Mouse (Mus musculus) frontal cortex, postnatal 25 days (tissue): Measurements from ENCODE around the gene Rpsa.
A peak's percentile ranks its signal among the peaks of the same experiment; 100 is the strongest.

Source experiments
- DNase-seq, 2 experiments: peaks; one replicate each; pipeline ENCODE4 v3.0.0; 2022; ENCODE audit warnings: low spot score in 2 of 2

The Rpsa gene

GRCm38 (mm10) chr9:120113456-120113855 is 14.0 kb upstream of the Rpsa start:
- DNase-seq = no peak

GRCm38 (mm10) chr9:120114051-120114788 is 13.3 kb upstream of the Rpsa start:
- no peak for DNase-seq

- no peak for DNase-seq
Measured at GRCm38 (mm10) chr9:120114789-120115151, 12.7 kb upstream of the Rpsa start.

- no peak for DNase-seq
Measured at GRCm38 (mm10) chr9:120115580-120115979, 11.9 kb upstream of the Rpsa start.

- DNase-seq = no peak
Measured at GRCm38 (mm10) chr9:120116184-120116624, 11.3 kb upstream of the Rpsa start.

- no peak for DNase-seq
Measured at GRCm38 (mm10) chr9:120118212-120118611, 9.3 kb upstream of the Rpsa start.

- DNase-seq = no peak
Measured at GRCm38 (mm10) chr9:120120503-120120902, 7.0 kb upstream of the Rpsa start.

GRCm38 (mm10) chr9:120126868-120127267 is 621 bp upstream of the Rpsa start:
- DNase-seq = no peak

GRCm38 (mm10) chr9:120129276-120129675 is 1.8 kb downstream of the Rpsa start:
- no peak for DNase-seq

GRCm38 (mm10) chr9:120131784-120132288 is 4.3 kb downstream of the Rpsa start:
- no peak for DNase-seq

- DNase-seq = no peak
Measured at GRCm38 (mm10) chr9:120132980-120133754, 5.7 kb downstream of the Rpsa start.

GRCm38 (mm10) chr9:120133755-120134475 is 6.4 kb downstream of the Rpsa start:
- DNase-seq = no peak

- no peak for DNase-seq
Measured at GRCm38 (mm10) chr9:120134529-120135160, 7.2 kb downstream of the Rpsa start.

- no peak for DNase-seq
Measured at GRCm38 (mm10) chr9:120135454-120135853, 8.0 kb downstream of the Rpsa start.

- peak; percentile 64 to 82 for DNase-seq
Measured at GRCm38 (mm10) chr9:120140652-120141051, 13.2 kb downstream of the Rpsa start.

GRCm38 (mm10) chr9:120144474-120144873 is 17.0 kb downstream of the Rpsa start:
- DNase-seq = no peak

- no peak for DNase-seq
Measured at GRCm38 (mm10) chr9:120149222-120149828, 21.8 kb downstream of the Rpsa start, which contains the start of gene Mobp. Gene Mobp (plus strand): TSS chr9:120149707.

- DNase-seq = no peak
Measured at GRCm38 (mm10) chr9:120151152-120151551, 23.7 kb downstream of the Rpsa start.

GRCm38 (mm10) chr9:120151906-120152399 is 24.5 kb downstream of the Rpsa start:
- DNase-seq = no peak

GRCm38 (mm10) chr9:120158047-120158446 is 30.6 kb downstream of the Rpsa start:
- DNase-seq = no peak

- no peak for DNase-seq
Measured at GRCm38 (mm10) chr9:120163862-120164261, 36.4 kb downstream of the Rpsa start.
